Mouse (Mus musculus): ENCODE data around the gene Zfp462. TPM values are rescaled to one million over a fixed set of nuclear protein-coding genes. Genes with fewer than 3 reads are reported as not detected.

The Zfp462 gene
- polyA plus RNA-seq (2015; fragmentation: Nextera tagmentation; extraction: Ambion mirVana), result 1.9 and 2.5 TPM in 2 replicates

DNA sequence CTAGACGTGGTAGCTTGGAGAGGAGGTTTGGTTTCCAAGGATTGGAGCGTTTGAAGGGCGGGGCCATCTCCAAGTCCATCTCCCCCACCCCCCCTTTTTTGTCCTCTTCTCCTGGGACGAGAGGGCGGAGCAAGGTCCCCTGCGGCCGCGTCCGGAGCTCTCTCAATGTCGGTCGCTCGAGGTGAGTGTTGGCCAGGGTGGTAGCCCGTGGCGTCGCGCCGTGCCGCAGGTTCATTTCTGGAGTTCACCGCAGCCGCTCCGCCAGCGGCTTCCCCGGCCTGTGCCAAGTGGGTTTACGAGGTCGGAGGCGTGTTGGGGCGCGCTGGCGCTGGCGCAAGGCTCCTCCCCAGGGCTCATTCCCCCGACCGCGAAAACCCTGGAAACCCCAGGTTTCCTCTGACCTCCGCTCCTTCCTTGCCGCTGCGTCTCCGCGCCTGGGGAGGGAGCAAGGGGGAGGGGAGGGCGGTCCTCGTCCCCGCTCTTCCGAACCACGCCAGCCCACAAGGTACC, at the start of gene Zfp462:
Zfp462 (plus strand) TSS at position 128 of the 510 bp plus-strand sequence.

Data from adrenal gland, postnatal 0 days (tissue).